Mouse (Mus musculus) ES-Bruce4 (cell line): ENCODE measurements around the gene Hrh3.

Source experiments
- CTCF ChIP-seq: IDR thresholded peaks from one replicate; pipeline ENCODE4 v1.8.1; 2011; ENCODE audit warnings: low read depth, low read length
- POLR2A ChIP-seq: IDR thresholded peaks from one replicate; pipeline ENCODE4 v1.8.1; 2011; ENCODE audit warnings: low read length; ENCODE audit not compliant: insufficient read depth

- peak; percentile 51 for TF ChIP-seq CTCF
- TF ChIP-seq POLR2A: no peak
Observed at GRCm38 (mm10) chr2:180051986-180052733, 52.1 kb downstream of the Hrh3 start.
